Mouse (Mus musculus) right cerebral cortex, adult 18-20 months (tissue): Measurements from ENCODE around the gene Stam2.

Experiments
- DNase-seq: peaks from one replicate; pipeline ENCODE4 v3.0.0; 2022; ENCODE audit warnings: mixed read lengths

Gene Stam2

GRCm38 (mm10) chr2:52742256-52743158 lies at the start of gene Stam2:
Stam2 (minus strand) TSS chr2:52742281.
- DNase-seq: peak; percentile 90

GRCm38 (mm10) chr2:52785106-52785721 lies 43.1 kb upstream of the Stam2 start:
- no peak for DNase-seq

GRCm38 (mm10) chr2:52779987-52780386 lies 37.9 kb upstream of the Stam2 start:
- DNase-seq: no peak

DNA sequence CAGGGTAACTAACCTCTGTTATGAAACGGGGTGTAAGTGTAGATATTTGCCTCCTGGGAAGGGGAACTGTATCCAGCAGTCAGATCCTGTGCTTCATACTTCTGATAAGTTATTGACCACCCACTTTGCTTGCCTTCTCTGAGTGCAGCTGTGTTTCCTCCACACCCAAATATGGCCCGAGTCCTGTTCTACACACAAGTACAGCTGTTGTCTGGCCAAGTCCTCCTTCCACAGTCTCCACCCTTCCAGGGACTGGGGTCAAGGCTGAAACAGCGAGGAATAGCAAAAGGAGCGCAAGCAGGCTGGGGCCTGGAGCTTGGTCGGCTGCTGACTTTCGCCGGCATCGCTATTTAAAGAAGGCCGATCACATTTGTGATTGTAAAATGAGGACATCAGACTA lies 37.3 kb upstream of the Stam2 start:
- no peak for DNase-seq

- no peak for DNase-seq
These were observed 35.8 kb upstream of the Stam2 start for GRCm38 (mm10) chr2:52777839-52778238.

DNA sequence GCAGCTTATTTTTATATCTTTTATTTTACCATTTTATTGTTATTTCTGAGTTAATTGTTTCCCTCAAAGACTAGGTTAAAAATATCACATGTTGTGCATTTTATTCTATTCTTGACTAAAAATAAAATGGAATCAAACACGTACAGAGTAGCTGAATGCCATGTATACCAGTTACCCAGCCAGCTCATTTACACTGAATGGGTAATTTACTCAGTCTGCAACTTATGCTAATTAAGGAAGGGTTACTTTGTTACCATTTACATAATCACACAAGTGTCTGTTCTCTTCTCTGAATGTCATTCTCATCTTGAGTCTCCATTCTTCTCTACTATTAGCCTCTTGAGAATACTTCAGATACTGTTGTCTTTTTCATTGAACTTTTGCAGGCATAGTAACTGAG lies 32.3 kb upstream of the Stam2 start:
- DNase-seq: no peak

GRCm38 (mm10) chr2:52772774-52773393 lies 30.8 kb upstream of the Stam2 start:
- no peak for DNase-seq

GRCm38 (mm10) chr2:52765130-52765529 lies 23.0 kb upstream of the Stam2 start:
- DNase-seq: no peak

GRCm38 (mm10) chr2:52763891-52764290 lies 21.8 kb upstream of the Stam2 start:
- DNase-seq: no peak

GRCm38 (mm10) chr2:52763040-52763736 lies 21.1 kb upstream of the Stam2 start:
- DNase-seq: peak; percentile 72

DNA sequence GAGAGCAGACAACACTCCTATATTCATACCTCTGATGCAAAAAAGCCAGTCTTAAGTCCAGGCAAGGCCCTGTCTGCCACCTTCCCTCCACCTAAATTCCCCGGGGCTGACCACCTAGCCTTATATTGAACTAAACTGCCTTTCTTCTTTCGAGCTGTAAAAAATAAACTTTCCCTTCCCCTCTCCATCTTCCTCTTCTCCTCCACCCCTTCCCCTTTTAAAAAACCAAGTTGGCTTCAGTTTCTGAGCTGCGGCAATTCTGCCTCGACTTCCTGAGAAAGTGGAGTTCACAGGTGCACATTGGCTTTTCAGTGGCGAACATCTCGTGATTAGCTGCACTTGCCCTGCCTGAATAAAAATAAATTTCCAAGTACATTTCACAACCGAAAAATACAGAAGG lies 20.4 kb upstream of the Stam2 start:
- no peak for DNase-seq

GRCm38 (mm10) chr2:52758627-52759026 lies 16.5 kb upstream of the Stam2 start:
- peak; percentile 51 for DNase-seq

GRCm38 (mm10) chr2:52756691-52757090 lies 14.6 kb upstream of the Stam2 start:
- no peak for DNase-seq

DNA sequence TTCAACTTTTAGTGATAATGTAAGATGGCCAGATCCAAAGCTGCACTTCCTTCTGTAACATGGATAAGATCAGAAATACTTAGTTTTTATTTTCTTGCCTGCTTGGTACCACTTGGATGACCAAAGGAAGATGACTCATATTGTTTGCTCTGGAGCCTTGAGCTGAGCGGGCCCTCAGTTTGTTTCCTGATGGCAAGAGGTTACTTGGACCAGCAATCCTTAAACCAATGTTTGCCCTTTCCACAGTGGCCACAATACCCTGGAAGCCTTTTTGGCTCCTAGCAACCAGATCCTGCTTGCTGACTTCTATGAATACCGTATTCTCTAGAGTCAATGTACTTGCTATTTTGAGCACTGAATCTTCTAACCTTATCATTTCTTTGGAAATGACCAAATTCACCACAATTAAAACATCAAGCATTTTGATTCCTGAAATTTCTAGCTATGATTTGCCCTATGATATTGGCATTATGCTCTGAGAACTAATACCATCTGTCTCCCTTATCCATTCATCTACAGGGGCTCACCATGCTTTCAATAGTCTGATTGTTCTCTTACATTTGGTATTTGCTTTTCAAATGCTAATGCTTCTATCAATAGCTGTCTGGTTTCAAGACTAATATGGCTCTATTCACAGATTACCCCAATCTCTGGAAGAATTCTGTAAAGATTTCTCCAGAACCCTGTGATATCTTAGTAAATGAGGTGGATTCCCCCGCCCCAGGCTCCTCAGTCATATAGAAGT lies 11.7 kb upstream of the Stam2 start:
- DNase-seq: no peak

- DNase-seq: no peak
These were observed 2.0 kb upstream of the Stam2 start for GRCm38 (mm10) chr2:52744099-52744498.

DNA sequence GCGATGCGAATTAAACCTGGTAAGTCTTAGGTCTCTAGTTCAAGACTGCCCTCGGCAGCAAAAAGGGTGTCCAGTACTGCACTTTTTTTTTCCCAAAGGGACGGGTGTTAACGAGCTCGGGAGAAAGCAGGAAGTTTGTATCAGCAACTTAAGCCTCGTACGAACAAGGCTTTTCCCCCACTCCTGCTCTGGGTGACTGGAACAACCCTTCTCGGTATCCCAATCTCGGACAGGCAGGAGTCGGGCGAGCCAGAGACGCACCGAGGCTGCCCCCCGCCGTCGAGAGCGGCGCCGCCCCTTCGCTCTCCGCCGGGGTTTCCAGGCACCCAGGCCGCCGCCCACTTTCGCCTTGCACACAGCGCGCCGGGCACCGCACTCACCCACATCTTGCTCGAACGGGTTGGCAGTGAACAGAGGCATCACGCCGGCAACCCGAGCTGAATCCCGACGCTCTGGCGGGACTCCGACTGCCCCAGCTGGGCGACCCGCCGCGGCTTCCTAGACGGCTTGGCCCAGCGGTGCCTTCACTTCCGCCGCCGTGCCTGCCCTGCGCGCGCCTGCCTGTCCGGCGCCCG lies 313 bp downstream of the Stam2 start:
- peak; percentile 74 for DNase-seq

DNA sequence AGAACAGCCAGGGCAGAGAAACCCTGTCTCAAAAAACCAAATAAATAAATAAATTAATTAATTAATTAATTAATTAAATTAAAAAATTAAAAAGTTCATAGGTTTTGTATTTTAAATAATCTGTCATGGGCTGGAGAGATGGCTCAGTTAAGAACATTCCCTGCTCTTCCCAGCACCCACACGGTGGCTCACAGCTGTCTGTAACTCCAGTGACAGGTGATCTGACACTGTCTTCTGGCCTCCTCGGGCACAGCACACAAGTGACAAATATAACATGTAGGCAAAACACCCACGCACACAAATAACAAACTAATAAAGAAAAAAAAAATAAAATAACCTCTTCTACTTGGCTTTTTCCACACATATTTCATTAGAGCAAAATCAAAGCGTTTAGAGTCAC lies 1.5 kb downstream of the Stam2 start:
- no peak for DNase-seq

- DNase-seq: no peak
These were observed 7.6 kb downstream of the Stam2 start for GRCm38 (mm10) chr2:52734504-52734903.

DNA sequence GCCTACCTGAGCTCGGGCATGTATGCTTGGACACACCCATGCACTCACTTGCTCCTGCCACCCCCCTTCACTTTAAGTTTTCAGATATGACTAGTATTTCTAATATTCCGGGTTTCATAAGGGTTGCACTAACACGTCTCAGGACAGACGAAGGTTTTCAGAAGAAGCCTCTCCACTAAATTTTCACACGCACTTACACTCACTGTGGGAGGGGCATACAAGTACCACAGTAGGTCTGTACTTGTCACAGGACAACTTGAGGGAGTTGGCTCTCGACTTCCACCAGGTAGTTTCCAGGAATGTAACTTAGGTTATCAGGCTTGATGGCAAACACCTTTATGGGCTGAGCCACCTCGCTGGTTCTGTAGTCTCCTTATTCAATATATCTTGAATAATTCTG lies 8.4 kb downstream of the Stam2 start:
- DNase-seq: no peak

GRCm38 (mm10) chr2:52732611-52733010 lies 9.5 kb downstream of the Stam2 start:
- DNase-seq: no peak

DNA sequence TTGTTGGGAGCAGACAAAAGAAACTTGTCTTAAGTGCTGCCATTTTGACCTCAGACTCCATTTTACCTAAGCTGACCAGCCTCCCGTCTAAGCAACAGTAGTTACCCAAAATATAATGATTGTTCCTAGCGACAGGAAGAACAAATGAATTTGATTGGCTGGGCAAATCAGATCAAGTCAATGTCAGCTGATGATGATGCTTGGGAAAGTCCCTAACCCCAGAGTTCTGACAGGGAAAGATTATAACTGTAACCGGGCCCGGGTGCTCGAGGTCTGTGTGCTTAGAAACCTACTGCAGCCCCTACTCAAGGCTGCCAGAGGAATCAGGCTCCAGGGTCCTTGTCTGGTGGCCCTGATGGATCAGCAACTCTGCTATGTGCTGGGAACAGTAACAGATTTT lies 10.1 kb downstream of the Stam2 start:
- no peak for DNase-seq

GRCm38 (mm10) chr2:52730891-52731290 lies 11.2 kb downstream of the Stam2 start:
- no peak for DNase-seq
